Mouse (Mus musculus) adipocyte (in vitro differentiated cells): ENCODE data around the gene Rccd1.
"Not testable (repeated sequence)": the region's sequence is repeated elsewhere in the genome, so short reads cannot be mapped to it uniquely, and the experiment has no call there.

Experiments used
- DNase-seq: peaks from one replicate; pipeline ENCODE4 v3.0.0-alpha.2; 2016; ENCODE audit warnings: low spot score

Rccd1 gene

GRCm38 (mm10) chr7:80346173-80346572, 21.9 kb upstream of the Rccd1 start:
- no peak for DNase-seq

- no peak for DNase-seq
Measured at GRCm38 (mm10) chr7:80343270-80344018, 19.2 kb upstream of the Rccd1 start.

- DNase-seq, result peak; percentile 84
Measured at GRCm38 (mm10) chr7:80342858-80343257, 18.6 kb upstream of the Rccd1 start, which contains the start of gene Hddc3. Hddc3 (plus strand) TSS chr7:80343104.

- DNase-seq, result no peak
Measured at GRCm38 (mm10) chr7:80341793-80342192, 17.5 kb upstream of the Rccd1 start.

- peak; percentile 72 for DNase-seq
Measured at GRCm38 (mm10) chr7:80340793-80341192, 16.5 kb upstream of the Rccd1 start, which contains the start of gene Unc45a. Unc45a (minus strand) TSS chr7:80341005.

GRCm38 (mm10) chr7:80339793-80340628, 15.8 kb upstream of the Rccd1 start:
- peak; percentile 98 for DNase-seq

GRCm38 (mm10) chr7:80339371-80339770, 15.1 kb upstream of the Rccd1 start:
- no peak for DNase-seq

GRCm38 (mm10) chr7:80336932-80337331, 12.7 kb upstream of the Rccd1 start:
- DNase-seq, result no peak

GRCm38 (mm10) chr7:80334848-80335247, 10.6 kb upstream of the Rccd1 start:
- no peak for DNase-seq

- no peak for DNase-seq
Measured at GRCm38 (mm10) chr7:80331433-80331832, 7.2 kb upstream of the Rccd1 start.

- no peak for DNase-seq
Measured at GRCm38 (mm10) chr7:80330278-80330677, 6.0 kb upstream of the Rccd1 start.

GRCm38 (mm10) chr7:80326076-80326475, 1.8 kb upstream of the Rccd1 start:
- no peak for DNase-seq

GRCm38 (mm10) chr7:80325292-80325868, 1.1 kb upstream of the Rccd1 start:
- DNase-seq, result no peak

GRCm38 (mm10) chr7:80324816-80325119, 514 bp upstream of the Rccd1 start:
- DNase-seq, result not testable (repeated sequence)

GRCm38 (mm10) chr7:80323336-80323735, 918 bp downstream of the Rccd1 start:
- DNase-seq, result no peak

- DNase-seq, result no peak
Measured at GRCm38 (mm10) chr7:80319846-80320496, 4.3 kb downstream of the Rccd1 start.

- DNase-seq, result no peak
Measured at GRCm38 (mm10) chr7:80318670-80319069, 5.6 kb downstream of the Rccd1 start.

GRCm38 (mm10) chr7:80317439-80318115, 6.7 kb downstream of the Rccd1 start:
- DNase-seq, result no peak

- no peak for DNase-seq
Measured at GRCm38 (mm10) chr7:80315733-80316132, 8.5 kb downstream of the Rccd1 start.

- no peak for DNase-seq
Measured at GRCm38 (mm10) chr7:80310771-80311170, 13.5 kb downstream of the Rccd1 start.

- no peak for DNase-seq
Measured at GRCm38 (mm10) chr7:80307766-80308165, 16.5 kb downstream of the Rccd1 start.

- DNase-seq, result no peak
Measured at GRCm38 (mm10) chr7:80301522-80301921, 22.7 kb downstream of the Rccd1 start.
